Mouse (Mus musculus): ENCODE measurements around the gene Lfng. TPM values are rescaled to one million over a fixed set of nuclear protein-coding genes. Genes with fewer than 3 reads are reported as not detected.

Gene Lfng
- polyA plus RNA-seq, 1 experiment from 2014 or later: 16.7 TPM

GRCm38 (mm10) chr5:140596927-140597588 lies 10.1 kb upstream of the Lfng start:
- ATAC-seq (ENCODE audit: low FRiP score): no peak
- Histone ChIP-seq H3K36me3 (no peaks in the 10 kb centered on the region), H3K27ac (replicated peaks) (no peak overlapping the region), H3K27me3 (replicated peaks) (no peaks in the 10 kb centered on the region), H3K9ac (replicated peaks) (no peak overlapping the region), H3K4me1 (no peaks in the 10 kb centered on the region), H3K4me3 (replicated peaks) (no peak overlapping the region), H3K4me2 (no peak overlapping the region), H3K9me3 (replicated peaks) (no peaks in the 10 kb centered on the region)
- WGBS: 74% methylated on average over 18 of the region's 18 CpGs

GRCm38 (mm10) chr5:140597787-140598186 lies 9.3 kb upstream of the Lfng start:
- ATAC-seq (ENCODE audit: low FRiP score): no peak
- Histone ChIP-seq H3K36me3 (no peaks in the 10 kb centered on the region), H3K9me3 (replicated peaks) (no peaks in the 10 kb centered on the region), H3K4me1 (no peaks in the 10 kb centered on the region), H3K4me3 (replicated peaks) (no peak overlapping the region), H3K27me3 (replicated peaks) (no peaks in the 10 kb centered on the region), H3K9ac (replicated peaks) (no peak overlapping the region), H3K27ac (replicated peaks) (no peak overlapping the region), H3K4me2 (no peak overlapping the region)
- WGBS: 92% methylated on average over 4 of the region's 4 CpGs

- no peak overlapping the region for H3K27ac ChIP-seq (replicated peaks)
- 36% methylated on average over 5 of the region's 5 CpGs for WGBS
Measured at GRCm38 (mm10) chr5:140599939-140600338, 7.2 kb upstream of the Lfng start.

GRCm38 (mm10) chr5:140601712-140602111 lies 5.4 kb upstream of the Lfng start:
- no peak overlapping the region for H3K4me2 ChIP-seq
- ATAC-seq (ENCODE audit: low FRiP score): no peak
- H3K4me1 ChIP-seq: peaks cover 11% of the 10 kb centered on the region
- WGBS: 52% methylated on average over 12 of the region's 12 CpGs
- H3K36me3 ChIP-seq: no peaks in the 10 kb centered on the region
- H3K27me3 ChIP-seq (replicated peaks): peaks cover 17% of the 10 kb centered on the region
- no peak overlapping the region for H3K4me3 ChIP-seq (replicated peaks)
- H3K9ac ChIP-seq (replicated peaks): no peak overlapping the region
- H3K9me3 ChIP-seq (replicated peaks): no peaks in the 10 kb centered on the region
- H3K27ac ChIP-seq (replicated peaks): no peak overlapping the region

More at GRCm38 (mm10) chr5:140599939-140600338, 7.2 kb upstream of the Lfng start:
- H3K9ac ChIP-seq (replicated peaks): no peak overlapping the region
- no peaks in the 10 kb centered on the region for H3K4me1 ChIP-seq
- peaks cover 2% of the 10 kb centered on the region; the same call in 1 of the 2 replicates for H3K27me3 ChIP-seq (replicated peaks)
- no peaks in the 10 kb centered on the region for H3K9me3 ChIP-seq (replicated peaks)
- ATAC-seq (ENCODE audit: low FRiP score): no peak
- no peaks in the 10 kb centered on the region for H3K36me3 ChIP-seq
- H3K4me3 ChIP-seq (replicated peaks): no peak overlapping the region
- H3K4me2 ChIP-seq: no peak overlapping the region

- no peak overlapping the region for H3K27ac ChIP-seq (replicated peaks)
- H3K4me3 ChIP-seq (replicated peaks): no peak overlapping the region
- H3K4me1 ChIP-seq: peaks cover 19% of the 10 kb centered on the region
- H3K4me2 ChIP-seq: no peak overlapping the region
- no peaks in the 10 kb centered on the region for H3K36me3 ChIP-seq
- no peak overlapping the region for H3K9ac ChIP-seq (replicated peaks)
- no peak for ATAC-seq (ENCODE audit: low FRiP score)
- H3K27me3 ChIP-seq (replicated peaks): peaks cover 21% of the 10 kb centered on the region
- 36% methylated on average over 2 of the region's 2 CpGs for WGBS
- H3K9me3 ChIP-seq (replicated peaks): no peaks in the 10 kb centered on the region
Measured at GRCm38 (mm10) chr5:140602540-140602939, 4.6 kb upstream of the Lfng start.

- WGBS: 78% methylated on average over 8 of the region's 8 CpGs
- Histone ChIP-seq H3K27ac (replicated peaks) (no peak overlapping the region), H3K4me1 (peaks cover 34% of the 10 kb centered on the region)
Measured at GRCm38 (mm10) chr5:140604386-140604785, 2.7 kb upstream of the Lfng start.

GRCm38 (mm10) chr5:140605228-140605627 lies 1.9 kb upstream of the Lfng start:
- no peak overlapping the region for H3K4me2 ChIP-seq
- H3K27me3 ChIP-seq (replicated peaks): peaks cover 21% of the 10 kb centered on the region
- no peak overlapping the region for H3K9ac ChIP-seq (replicated peaks)
- H3K4me3 ChIP-seq (replicated peaks): no peak overlapping the region
- WGBS: 30% methylated on average over 3 of the region's 3 CpGs
- no peak overlapping the region for H3K27ac ChIP-seq (replicated peaks)
- no peaks in the 10 kb centered on the region for H3K9me3 ChIP-seq (replicated peaks)
- H3K36me3 ChIP-seq: no peaks in the 10 kb centered on the region
- no peak for ATAC-seq (ENCODE audit: low FRiP score)
- H3K4me1 ChIP-seq: peaks cover 40% of the 10 kb centered on the region

More at GRCm38 (mm10) chr5:140604386-140604785, 2.7 kb upstream of the Lfng start:
- H3K36me3 ChIP-seq: no peaks in the 10 kb centered on the region
- H3K4me3 ChIP-seq (replicated peaks): no peak overlapping the region
- H3K4me2 ChIP-seq: no peak overlapping the region
- H3K27me3 ChIP-seq (replicated peaks): peaks cover 21% of the 10 kb centered on the region
- no peaks in the 10 kb centered on the region for H3K9me3 ChIP-seq (replicated peaks)
- no peak for ATAC-seq (ENCODE audit: low FRiP score)
- no peak overlapping the region for H3K9ac ChIP-seq (replicated peaks)

- Histone ChIP-seq H3K4me2 (peak overlapping the region; percentile 93), H3K36me3 (no peaks in the 10 kb centered on the region), H3K27me3 (replicated peaks) (peaks cover 21% of the 10 kb centered on the region), H3K4me1 (peaks cover 51% of the 10 kb centered on the region), H3K4me3 (replicated peaks) (peak overlapping the region; percentile 50), H3K9me3 (replicated peaks) (no peaks in the 10 kb centered on the region), H3K9ac (replicated peaks) (peak overlapping the region; percentile 30; the same call in 1 of the 2 replicates), H3K27ac (replicated peaks) (no peak overlapping the region)
- ATAC-seq (ENCODE audit: low FRiP score): no peak
- WGBS: under 1% methylated on average over 22 of the region's 23 CpGs
Measured at GRCm38 (mm10) chr5:140606386-140606785, 734 bp upstream of the Lfng start.

GRCm38 (mm10) chr5:140607836-140608633 lies 915 bp downstream of the Lfng start:
- H3K4me3 ChIP-seq (replicated peaks): peak overlapping the region; percentile 50
- H3K4me1 ChIP-seq: peaks cover 68% of the 10 kb centered on the region
- peak overlapping the region; percentile 93 for H3K4me2 ChIP-seq
- H3K36me3 ChIP-seq: no peaks in the 10 kb centered on the region
- no peaks in the 10 kb centered on the region for H3K9me3 ChIP-seq (replicated peaks)
- peak overlapping the region; percentile 79 for H3K27ac ChIP-seq (replicated peaks)
- H3K9ac ChIP-seq (replicated peaks): peak overlapping the region; percentile 52
- WGBS: 0% methylated on average over 17 of the region's 17 CpGs
- H3K27me3 ChIP-seq (replicated peaks): peaks cover 21% of the 10 kb centered on the region
- ATAC-seq (ENCODE audit: low FRiP score): no peak

GRCm38 (mm10) chr5:140608634-140609015 lies 1.5 kb downstream of the Lfng start:
- Histone ChIP-seq H3K4me1 (peaks cover 68% of the 10 kb centered on the region), H3K9me3 (replicated peaks) (no peaks in the 10 kb centered on the region), H3K4me3 (replicated peaks) (peak overlapping the region; percentile 50), H3K27me3 (replicated peaks) (peaks cover 21% of the 10 kb centered on the region), H3K9ac (replicated peaks) (peak overlapping the region; percentile 52; the same call in 1 of the 2 replicates), H3K36me3 (no peaks in the 10 kb centered on the region), H3K27ac (replicated peaks) (peak overlapping the region; percentile 79), H3K4me2 (peak overlapping the region; percentile 93)
- ATAC-seq (ENCODE audit: low FRiP score): peak; percentile 19
- WGBS: 3% methylated on average over 16 of the region's 16 CpGs

GRCm38 (mm10) chr5:140609511-140610272 lies 2.6 kb downstream of the Lfng start:
- Histone ChIP-seq H3K4me1 (peaks cover 72% of the 10 kb centered on the region), H3K9ac (replicated peaks) (peak overlapping the region; percentile 46; the same call in 1 of the 2 replicates), H3K4me3 (replicated peaks) (peak overlapping the region; percentile 50), H3K36me3 (0 out of 2 replicates have a peak, but pooled peaks cover 5% of the 10 kb centered on the region), H3K27me3 (replicated peaks) (peaks cover 21% of the 10 kb centered on the region), H3K4me2 (peak overlapping the region; percentile 93), H3K27ac (replicated peaks) (peak overlapping the region; percentile 79), H3K9me3 (replicated peaks) (no peaks in the 10 kb centered on the region)
- ATAC-seq (ENCODE audit: low FRiP score): no peak
- 5% methylated on average over 13 of the region's 13 CpGs for WGBS

Data from neural tube, embryonic 15.5 days (tissue).